Mouse (Mus musculus): ENCODE measurements around the gene Bhlhe23.

DNA sequence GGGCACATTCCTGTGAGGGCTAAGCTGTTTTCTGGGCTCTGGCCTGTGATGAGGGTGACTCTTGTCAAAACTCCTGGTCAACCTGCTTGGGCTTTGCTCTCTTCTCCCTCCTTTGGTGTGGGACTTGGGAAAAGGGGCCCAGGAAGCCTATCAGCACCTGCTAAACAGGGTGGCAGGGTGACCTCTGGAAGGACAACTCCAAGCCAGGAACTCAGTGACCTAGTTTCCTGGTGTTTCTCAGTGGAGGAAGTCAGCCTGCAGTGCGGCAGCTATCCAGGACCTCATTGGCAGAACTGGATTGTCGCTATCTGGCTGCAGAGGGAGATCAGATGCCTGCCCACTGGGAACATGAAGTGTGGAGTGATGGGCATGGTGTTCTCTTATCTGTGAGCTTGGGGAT is 11.7 kb upstream of the Bhlhe23 start:
- TF ChIP-seq EP300 (IDR thresholded peaks at IDR 0.05; ENCODE audit: low read depth): no peak
- TF ChIP-seq CTCF (IDR thresholded peaks at IDR 0.05; ENCODE audit: low read depth): no peak
